14 mouse cellular contexts compared by ENCODE assay signal in the genomic region with DNA sequence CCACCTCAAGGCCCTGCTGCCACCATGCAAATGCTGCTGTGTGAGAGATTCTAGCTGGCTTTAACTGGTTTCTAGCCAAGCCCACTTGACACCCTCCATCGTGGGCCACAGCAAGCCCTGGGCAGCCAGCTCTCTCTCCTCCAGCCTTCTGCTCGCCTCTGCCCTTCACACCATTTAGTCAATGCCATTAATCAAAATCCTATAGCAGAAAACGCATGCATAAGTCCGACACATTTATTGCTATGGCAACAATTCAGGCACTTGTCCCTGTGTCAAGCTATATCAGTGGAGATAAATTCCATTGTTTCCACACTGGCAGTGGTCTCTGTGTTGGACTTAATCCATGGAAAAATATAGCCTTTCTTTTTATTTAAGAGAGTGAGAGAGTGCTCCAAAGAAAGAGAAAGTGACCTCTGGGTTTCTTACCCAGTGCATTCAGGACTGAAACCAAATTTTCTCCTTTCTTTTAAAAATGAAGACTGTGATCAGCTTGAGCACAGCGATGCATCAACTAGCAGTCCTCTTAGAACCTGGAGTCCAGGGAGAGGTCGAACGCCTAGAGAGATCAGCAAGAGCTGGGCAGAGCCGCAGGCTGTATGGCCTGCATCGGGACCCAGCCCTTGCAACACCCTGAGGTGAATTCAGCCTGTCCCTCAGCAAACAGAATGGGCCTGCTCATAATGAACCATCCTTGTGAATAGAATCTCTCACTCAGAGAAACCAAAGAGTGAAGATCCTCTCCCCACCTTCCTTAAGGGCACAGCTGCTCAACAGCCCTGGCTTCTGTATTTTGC.
DNase-seq lines count a peak whose midpoint lies in the region; ATAC-seq lines count a peak whose summit lies in the region.
"Had no signal": no experiment of that assay in that cellular context is flagged by ENCODE, and none has a peak within 500 bp of the region (broad histone marks: within the 10 kb centered on the region; RNA-seq: fewer than 3 reads in every experiment).

No protein-coding gene starts in this region.

- intact Hi-C loops in heart, postnatal 14 days (cut with DNase I), result no loop called here

- 68% methylated on average over 9 of the region's 9 CpGs for WGBS in heart, embryonic 13.5 days
- 38% methylated on average over 9 of the region's 9 CpGs for WGBS in forebrain, embryonic 12.5 days
- 24% methylated on average over 9 of the region's 9 CpGs for WGBS in hindbrain, embryonic 16.5 days
- 25% methylated on average over 9 of the region's 9 CpGs for WGBS in neural tube, embryonic 12.5 days

- no peak overlapping the region for H3K4me3 ChIP-seq in heart, embryonic 13.5 days
- no peak overlapping the region for H3K4me3 ChIP-seq in forebrain, embryonic 12.5 days (replicated peaks)
- H3K4me3 ChIP-seq in hindbrain, embryonic 16.5 days (ENCODE audit: low read length), result no peak overlapping the region
- no peak overlapping the region for H3K4me3 ChIP-seq in neural tube, embryonic 12.5 days
- H3K4me3 ChIP-seq: gastrocnemius, adult 2 months; lung, embryonic 15.5 days had no signal

- H3K27me3 ChIP-seq in heart, embryonic 13.5 days (replicated peaks), result no peaks in the 10 kb centered on the region
- no peaks in the 10 kb centered on the region for H3K27me3 ChIP-seq in forebrain, embryonic 12.5 days
- H3K27me3 ChIP-seq in hindbrain, embryonic 16.5 days (replicated peaks; ENCODE audit: control insufficient read depth, insufficient read depth, low read length), result no peaks in the 10 kb centered on the region
- H3K27me3 ChIP-seq in neural tube, embryonic 12.5 days (replicated peaks), result no peaks in the 10 kb centered on the region
- H3K27me3 ChIP-seq: lung, embryonic 15.5 days had no signal

- no peaks in the 10 kb centered on the region for H3K36me3 ChIP-seq in heart, embryonic 13.5 days
- H3K36me3 ChIP-seq in forebrain, embryonic 12.5 days (replicated peaks), result no peaks in the 10 kb centered on the region
- H3K36me3 ChIP-seq in hindbrain, embryonic 16.5 days (ENCODE audit: control insufficient read depth, insufficient read depth, low read length), result no peaks in the 10 kb centered on the region
- H3K36me3 ChIP-seq in neural tube, embryonic 12.5 days, result no peaks in the 10 kb centered on the region
- H3K36me3 ChIP-seq: lung, embryonic 15.5 days had no signal

- H3K9me3 ChIP-seq in heart, embryonic 13.5 days, result no peaks in the 10 kb centered on the region
- peaks cover 3% of the 10 kb centered on the region; the same call in 1 of the 2 replicates for H3K9me3 ChIP-seq in forebrain, embryonic 12.5 days
- H3K9me3 ChIP-seq in hindbrain, embryonic 16.5 days (ENCODE audit: control insufficient read depth, low read length), result no peaks in the 10 kb centered on the region
- H3K9me3 ChIP-seq in neural tube, embryonic 12.5 days, result no peaks in the 10 kb centered on the region
- H3K9me3 ChIP-seq: lung, embryonic 15.5 days had no signal

- no peak for ATAC-seq in heart, embryonic 13.5 days (ENCODE audit: extremely low read depth, insufficient number of reproducible peaks, low FRiP score, low TSS enrichment)
- ATAC-seq in forebrain, embryonic 12.5 days (ENCODE audit: low FRiP score), result peak; percentile 68
- ATAC-seq in hindbrain, embryonic 16.5 days, result peak; percentile 77
- peak; percentile 41; the same call in 1 of the 2 replicates for ATAC-seq in neural tube, embryonic 12.5 days (ENCODE audit: low FRiP score, low read depth)
- ATAC-seq: intestine, embryonic 16.5 days had no signal

- no peak for DNase-seq in heart, postnatal 14 days
- DNase-seq in cerebellum, postnatal 4 days (ENCODE audit: low spot score in 2 of 2), result no peak
- DNase-seq in urinary bladder, postnatal 25 days (ENCODE audit: low spot score), result no peak
- DNase-seq in cerebellum, postnatal 14 days, result no peak
- DNase-seq: cerebellum, adult 9-10 months; gastrocnemius, adult 2 months; thymus, adult 18-20 months had no signal

- H3K4me1 ChIP-seq in heart, embryonic 13.5 days, result peaks cover 11% of the 10 kb centered on the region
- peaks cover 10% of the 10 kb centered on the region for H3K4me1 ChIP-seq in forebrain, embryonic 12.5 days
- peaks cover 12% of the 10 kb centered on the region for H3K4me1 ChIP-seq in hindbrain, embryonic 16.5 days (ENCODE audit: control insufficient read depth, insufficient read depth, low read depth, low read length)
- H3K4me1 ChIP-seq in neural tube, embryonic 12.5 days, result peaks cover 10% of the 10 kb centered on the region; the same call in 1 of the 2 replicates
- H3K4me1 ChIP-seq: lung, embryonic 15.5 days had no signal

- no peak overlapping the region for H3K9ac ChIP-seq in heart, embryonic 13.5 days
- no peak overlapping the region for H3K9ac ChIP-seq in forebrain, embryonic 12.5 days
- no peak overlapping the region for H3K9ac ChIP-seq in hindbrain, embryonic 16.5 days (ENCODE audit: low read depth, low read length)
- no peak overlapping the region for H3K9ac ChIP-seq in neural tube, embryonic 12.5 days
- H3K9ac ChIP-seq: lung, embryonic 15.5 days had no signal

- peak overlapping the region; percentile 48; the same call in 1 of the 2 replicates for H3K27ac ChIP-seq in heart, embryonic 13.5 days (replicated peaks)
- peak overlapping the region; percentile 73 for H3K27ac ChIP-seq in forebrain, embryonic 12.5 days
- peak overlapping the region; percentile 60 for H3K27ac ChIP-seq in hindbrain, embryonic 16.5 days (ENCODE audit: low read depth, low read length)
- H3K27ac ChIP-seq in neural tube, embryonic 12.5 days, result 0 out of 2 replicates have a peak overlapping the region, but pooled peaks have one; percentile 20
- H3K27ac ChIP-seq: gastrocnemius, adult 2 months; lung, embryonic 15.5 days had no signal

- no peak overlapping the region for H3K4me2 ChIP-seq in heart, embryonic 13.5 days
- H3K4me2 ChIP-seq in forebrain, embryonic 12.5 days, result no peak overlapping the region
- H3K4me2 ChIP-seq in hindbrain, embryonic 16.5 days (ENCODE audit: low read length), result no peak overlapping the region
- no peak overlapping the region for H3K4me2 ChIP-seq in neural tube, embryonic 12.5 days (replicated peaks)
- H3K4me2 ChIP-seq: heart, embryonic 11.5 days; lung, embryonic 15.5 days had no signal

Comparison
In these comparisons a context has a peak if more than half of its experiments do, and no peak if none do; other contexts are left out.
1. H3K27ac ChIP-seq: peak in every context shown above with its lines; median percentile 73 in forebrain, embryonic 12.5 days; 60 in hindbrain, embryonic 16.5 days; 48 in heart, embryonic 13.5 days; 20 in neural tube, embryonic 12.5 days.